Mouse (Mus musculus): ENCODE results near the gene Nfkbib. TPM values are rescaled to one million over a fixed set of nuclear protein-coding genes. Genes with fewer than 3 reads are reported as not detected.
A peak's percentile ranks its signal among the peaks of the same experiment; 100 is the strongest.

Gene Nfkbib
- polyA plus RNA-seq, 1 experiment from 2014 or later, result 53.2 TPM

GRCm38 (mm10) chr7:28775129-28775528 lies 7.8 kb upstream of the Nfkbib start:
- WGBS, result 91% methylated on average over 7 of the region's 7 CpGs
- Histone ChIP-seq H3K27me3 (ENCODE audit: insufficient read depth, low read length) (no peaks in the 10 kb centered on the region), H3K4me1 (ENCODE audit: insufficient read depth, low read length) (no peaks in the 10 kb centered on the region), H3K4me3 (ENCODE audit: low read length) (no peak overlapping the region), H3K9me3 (ENCODE audit: low read length) (no peaks in the 10 kb centered on the region), H3K36me3 (ENCODE audit: insufficient read depth, low read length) (no peaks in the 10 kb centered on the region; the same call in 1 of the 2 replicates), H3K27ac (ENCODE audit: low read length) (no peak overlapping the region), H3K4me2 (replicated peaks; ENCODE audit: low read depth, low read length) (no peak overlapping the region), H3K9ac (replicated peaks; ENCODE audit: low read length) (no peak overlapping the region)
- no peak for ATAC-seq (ENCODE audit: low FRiP score, low TSS enrichment)

- Histone ChIP-seq H3K9me3 (ENCODE audit: low read length) (no peaks in the 10 kb centered on the region), H3K27ac (ENCODE audit: low read length) (no peak overlapping the region), H3K4me1 (ENCODE audit: insufficient read depth, low read length) (no peaks in the 10 kb centered on the region), H3K9ac (replicated peaks; ENCODE audit: low read length) (no peak overlapping the region), H3K36me3 (ENCODE audit: insufficient read depth, low read length) (no peaks in the 10 kb centered on the region; the same call in 1 of the 2 replicates), H3K4me2 (replicated peaks; ENCODE audit: low read depth, low read length) (no peak overlapping the region), H3K4me3 (ENCODE audit: low read length) (no peak overlapping the region), H3K27me3 (ENCODE audit: insufficient read depth, low read length) (no peaks in the 10 kb centered on the region)
- 63% methylated on average over 12 of the region's 12 CpGs for WGBS
- no peak for ATAC-seq (ENCODE audit: low FRiP score, low TSS enrichment)
Measured at GRCm38 (mm10) chr7:28774164-28774563, 6.9 kb upstream of the Nfkbib start.

- 52% methylated on average over 3 of the region's 3 CpGs for WGBS
- Histone ChIP-seq H3K4me2 (replicated peaks; ENCODE audit: low read depth, low read length) (no peak overlapping the region), H3K27me3 (ENCODE audit: insufficient read depth, low read length) (no peaks in the 10 kb centered on the region), H3K4me1 (ENCODE audit: insufficient read depth, low read length) (no peaks in the 10 kb centered on the region), H3K9ac (replicated peaks; ENCODE audit: low read length) (no peak overlapping the region), H3K9me3 (ENCODE audit: low read length) (no peaks in the 10 kb centered on the region), H3K36me3 (ENCODE audit: insufficient read depth, low read length) (no peaks in the 10 kb centered on the region; the same call in 1 of the 2 replicates), H3K27ac (ENCODE audit: low read length) (no peak overlapping the region), H3K4me3 (ENCODE audit: low read length) (no peak overlapping the region)
- no peak for ATAC-seq (ENCODE audit: low FRiP score, low TSS enrichment)
Measured at GRCm38 (mm10) chr7:28773163-28773562, 5.9 kb upstream of the Nfkbib start.

- Histone ChIP-seq H3K27ac (ENCODE audit: low read length) (no peak overlapping the region), H3K9me3 (ENCODE audit: low read length) (no peaks in the 10 kb centered on the region), H3K4me1 (ENCODE audit: insufficient read depth, low read length) (peaks cover 7% of the 10 kb centered on the region), H3K4me2 (replicated peaks; ENCODE audit: low read depth, low read length) (no peak overlapping the region), H3K36me3 (ENCODE audit: insufficient read depth, low read length) (no peaks in the 10 kb centered on the region; the same call in 1 of the 2 replicates), H3K9ac (replicated peaks; ENCODE audit: low read length) (no peak overlapping the region), H3K27me3 (ENCODE audit: insufficient read depth, low read length) (no peaks in the 10 kb centered on the region), H3K4me3 (ENCODE audit: low read length) (no peak overlapping the region)
- no peak for ATAC-seq (ENCODE audit: low FRiP score, low TSS enrichment)
- WGBS, result 92% methylated on average over 11 of the region's 11 CpGs
Measured at GRCm38 (mm10) chr7:28771867-28772266, 4.6 kb upstream of the Nfkbib start.

GRCm38 (mm10) chr7:28770309-28770708 lies 3.0 kb upstream of the Nfkbib start:
- Histone ChIP-seq H3K4me2 (replicated peaks; ENCODE audit: low read depth, low read length) (no peak overlapping the region), H3K27me3 (ENCODE audit: insufficient read depth, low read length) (no peaks in the 10 kb centered on the region), H3K36me3 (ENCODE audit: insufficient read depth, low read length) (no peaks in the 10 kb centered on the region; the same call in 1 of the 2 replicates), H3K4me1 (ENCODE audit: insufficient read depth, low read length) (peaks cover 13% of the 10 kb centered on the region), H3K9ac (replicated peaks; ENCODE audit: low read length) (no peak overlapping the region), H3K4me3 (ENCODE audit: low read length) (no peak overlapping the region), H3K9me3 (ENCODE audit: low read length) (no peaks in the 10 kb centered on the region), H3K27ac (ENCODE audit: low read length) (no peak overlapping the region)
- WGBS, result 93% methylated on average over 3 of the region's 3 CpGs
- ATAC-seq (ENCODE audit: low FRiP score, low TSS enrichment), result no peak

GRCm38 (mm10) chr7:28769414-28769958 lies 2.2 kb upstream of the Nfkbib start:
- no peaks in the 10 kb centered on the region; the same call in 1 of the 2 replicates for H3K36me3 ChIP-seq (ENCODE audit: insufficient read depth, low read length)
- 92% methylated on average over 9 of the region's 9 CpGs for WGBS
- H3K4me1 ChIP-seq (ENCODE audit: insufficient read depth, low read length), result peaks cover 13% of the 10 kb centered on the region
- ATAC-seq (ENCODE audit: low FRiP score, low TSS enrichment), result no peak
- no peaks in the 10 kb centered on the region for H3K27me3 ChIP-seq (ENCODE audit: insufficient read depth, low read length)
- no peak overlapping the region for H3K27ac ChIP-seq (ENCODE audit: low read length)
- H3K9ac ChIP-seq (replicated peaks; ENCODE audit: low read length), result no peak overlapping the region
- no peak overlapping the region for H3K4me2 ChIP-seq (replicated peaks; ENCODE audit: low read depth, low read length)
- H3K4me3 ChIP-seq (ENCODE audit: low read length), result no peak overlapping the region
- H3K9me3 ChIP-seq (ENCODE audit: low read length), result no peaks in the 10 kb centered on the region

GRCm38 (mm10) chr7:28766910-28767309 lies 402 bp downstream of the Nfkbib start:
- H3K27me3 ChIP-seq (ENCODE audit: insufficient read depth, low read length), result no peaks in the 10 kb centered on the region
- 6% methylated on average over 14 of the region's 14 CpGs for WGBS
- H3K9ac ChIP-seq (replicated peaks; ENCODE audit: low read length), result peak overlapping the region; percentile 90
- H3K27ac ChIP-seq (ENCODE audit: low read length), result no peak overlapping the region
- H3K4me3 ChIP-seq (ENCODE audit: low read length), result peak overlapping the region; percentile 72
- no peak; the same call in 1 of the 2 replicates for ATAC-seq (ENCODE audit: low FRiP score, low TSS enrichment)
- H3K36me3 ChIP-seq (ENCODE audit: insufficient read depth, low read length), result peaks cover 3% of the 10 kb centered on the region; the same call in 1 of the 2 replicates
- H3K4me2 ChIP-seq (replicated peaks; ENCODE audit: low read depth, low read length), result peak overlapping the region; percentile 57
- H3K9me3 ChIP-seq (ENCODE audit: low read length), result no peaks in the 10 kb centered on the region
- H3K4me1 ChIP-seq (ENCODE audit: insufficient read depth, low read length), result peaks cover 13% of the 10 kb centered on the region

- no peaks in the 10 kb centered on the region for H3K27me3 ChIP-seq (ENCODE audit: insufficient read depth, low read length)
- no peak within 1 kb of the TSS for H3K27ac ChIP-seq (ENCODE audit: low read length)
- WGBS, result under 1% methylated on average over 45 of the region's 45 CpGs
- peak within 1 kb of the TSS; percentile 90 for H3K9ac ChIP-seq (replicated peaks; ENCODE audit: low read length)
- H3K4me1 ChIP-seq (ENCODE audit: insufficient read depth, low read length), result peaks cover 13% of the 10 kb centered on the region
- H3K9me3 ChIP-seq (ENCODE audit: low read length), result no peaks in the 10 kb centered on the region
- peak within 1 kb of the TSS; percentile 66 for H3K4me2 ChIP-seq (replicated peaks; ENCODE audit: low read depth, low read length)
- H3K4me3 ChIP-seq (ENCODE audit: low read length), result peak within 1 kb of the TSS; percentile 72
- peak; percentile 99 for ATAC-seq (ENCODE audit: low FRiP score, low TSS enrichment)
- H3K36me3 ChIP-seq (ENCODE audit: insufficient read depth, low read length), result peaks cover 6% of the 10 kb centered on the region
Measured at GRCm38 (mm10) chr7:28766173-28766879, 986 bp downstream of the Nfkbib start, which contains the start of gene Sirt2. Gene Sirt2 (plus strand): TSS chr7:28766735.

GRCm38 (mm10) chr7:28765211-28765610 lies 2.1 kb downstream of the Nfkbib start:
- Histone ChIP-seq H3K27ac (ENCODE audit: low read length) (no peak overlapping the region), H3K9ac (replicated peaks; ENCODE audit: low read length) (0 out of 2 replicates have a peak overlapping the region, but pooled peaks have one; percentile 75), H3K36me3 (ENCODE audit: insufficient read depth, low read length) (peaks cover 14% of the 10 kb centered on the region), H3K4me2 (replicated peaks; ENCODE audit: low read depth, low read length) (peak overlapping the region; percentile 66), H3K4me1 (ENCODE audit: insufficient read depth, low read length) (peaks cover 13% of the 10 kb centered on the region), H3K4me3 (ENCODE audit: low read length) (peak overlapping the region; percentile 72), H3K9me3 (ENCODE audit: low read length) (no peaks in the 10 kb centered on the region), H3K27me3 (ENCODE audit: insufficient read depth, low read length) (no peaks in the 10 kb centered on the region)
- ATAC-seq (ENCODE audit: low FRiP score, low TSS enrichment), result no peak
- 86% methylated on average over 6 of the region's 6 CpGs for WGBS

GRCm38 (mm10) chr7:28761907-28762306 lies 5.4 kb downstream of the Nfkbib start:
- Histone ChIP-seq H3K9me3 (ENCODE audit: low read length) (no peaks in the 10 kb centered on the region), H3K27ac (ENCODE audit: low read length) (no peak overlapping the region), H3K4me1 (ENCODE audit: insufficient read depth, low read length) (peaks cover 6% of the 10 kb centered on the region; the same call in 1 of the 2 replicates), H3K27me3 (ENCODE audit: insufficient read depth, low read length) (no peaks in the 10 kb centered on the region), H3K9ac (replicated peaks; ENCODE audit: low read length) (no peak overlapping the region), H3K4me2 (replicated peaks; ENCODE audit: low read depth, low read length) (no peak overlapping the region), H3K4me3 (ENCODE audit: low read length) (no peak overlapping the region), H3K36me3 (ENCODE audit: insufficient read depth, low read length) (peaks cover 26% of the 10 kb centered on the region)
- no peak for ATAC-seq (ENCODE audit: low FRiP score, low TSS enrichment)
- WGBS, result 89% methylated on average over 9 of the region's 9 CpGs
